Mouse (Mus musculus): ENCODE measurements around the gene Hoxb5.

The Hoxb5 gene

DNA sequence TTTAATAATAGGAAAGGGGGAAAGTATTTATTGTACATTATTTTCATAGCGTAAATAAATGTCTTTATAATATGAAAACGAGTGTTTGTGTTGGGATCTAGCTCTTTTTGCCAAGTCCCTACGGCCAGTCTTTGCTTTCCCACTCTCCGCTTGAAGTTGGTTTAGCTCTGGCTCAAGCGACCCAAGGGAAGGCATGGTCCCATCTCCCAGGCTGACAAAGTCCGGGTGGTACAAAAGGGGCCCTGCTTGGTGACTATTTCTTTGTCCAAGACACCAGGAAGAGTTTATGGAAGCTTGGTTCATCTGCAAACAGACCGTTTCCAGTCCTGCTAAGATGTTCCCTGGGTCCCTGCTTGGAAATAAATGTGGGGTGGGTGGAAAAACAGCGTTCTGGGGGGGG is 50.8 kb downstream of the Hoxb5 start:
- no peak for DNase-seq (ENCODE audit: low spot score in 2 of 2)

DNA sequence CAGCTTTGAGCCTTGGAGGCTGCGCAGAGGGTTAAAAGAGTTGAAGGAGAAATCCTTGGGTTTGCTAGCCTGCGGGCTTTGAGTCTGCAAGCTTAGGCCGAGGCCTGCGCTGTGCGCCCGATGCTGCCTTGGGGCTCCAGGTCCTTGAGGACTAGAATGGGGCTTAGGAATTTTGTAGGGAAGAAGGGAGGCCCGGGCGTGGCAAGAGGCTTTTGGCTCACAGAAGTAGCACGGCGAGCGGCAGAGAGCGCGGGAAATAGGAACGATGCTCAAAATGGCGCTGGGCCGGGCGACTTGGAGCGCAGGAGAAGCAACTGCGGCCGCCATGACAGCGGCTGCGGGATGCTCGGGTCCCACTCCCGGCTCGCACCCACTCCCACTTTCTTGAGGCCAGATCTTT is 51.2 kb downstream of the Hoxb5 start:
- DNase-seq (ENCODE audit: low spot score in 2 of 2) = no peak

DNA sequence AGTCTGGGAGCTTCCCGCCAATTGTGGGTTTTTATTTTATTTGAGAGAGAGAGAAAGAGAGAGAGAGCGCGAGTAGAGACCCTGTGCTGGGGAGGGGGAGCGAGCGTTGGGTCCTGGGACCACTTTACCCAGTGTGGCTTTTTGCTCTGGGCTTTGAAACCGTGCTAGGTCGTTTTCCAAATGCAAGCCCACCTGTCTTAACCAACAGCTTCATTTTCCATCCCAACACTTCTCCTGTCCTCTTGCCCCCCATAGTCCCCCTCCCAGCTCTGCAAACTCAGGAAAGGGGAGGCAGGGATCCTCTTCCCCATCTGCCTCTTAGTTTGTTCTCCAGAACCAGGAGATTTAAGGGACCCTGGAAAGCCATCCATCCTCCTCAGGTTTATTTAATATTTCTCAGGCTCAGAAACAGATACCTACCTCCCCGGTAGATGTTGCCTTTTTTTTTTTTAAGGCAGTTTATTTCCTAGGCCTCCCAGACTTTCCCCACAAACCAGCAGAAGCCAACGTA is 51.7 kb downstream of the Hoxb5 start:
- no peak for DNase-seq (ENCODE audit: low spot score in 2 of 2)
